Mouse (Mus musculus): Measurements from ENCODE around the gene Itpka.

DNA sequence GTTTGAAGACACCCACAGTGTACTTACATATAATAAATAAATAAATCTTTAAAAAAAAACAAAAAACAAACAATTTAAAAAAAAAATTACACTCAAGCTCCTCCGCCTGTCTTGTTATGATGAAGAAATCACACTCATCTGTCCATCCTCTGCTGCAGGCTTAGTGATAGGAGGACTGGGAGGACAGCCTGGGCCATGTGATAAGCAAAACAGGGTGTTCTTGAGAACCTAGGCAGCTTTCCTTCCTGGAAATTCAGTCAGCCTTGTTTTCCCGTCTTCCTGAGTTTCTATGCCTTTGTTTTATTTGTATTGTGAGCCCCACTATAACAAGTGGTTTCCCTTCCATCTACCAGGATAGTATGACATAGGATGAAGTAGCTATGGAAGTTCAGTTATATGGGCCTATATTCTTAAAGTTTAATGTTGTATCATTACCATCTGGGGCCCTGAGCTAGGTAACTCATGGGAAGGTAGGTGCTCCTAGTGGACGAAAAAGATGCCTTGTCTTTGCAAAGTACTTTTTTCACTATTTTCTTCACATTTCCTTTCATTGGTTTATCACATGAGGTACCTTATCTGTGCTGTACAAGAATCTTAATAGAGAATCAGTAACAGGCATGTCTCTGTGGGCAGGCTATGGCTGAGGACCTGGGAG, 14.2 kb upstream of the Itpka start:
- TF ChIP-seq CTCF (IDR thresholded peaks at IDR 0.05; ENCODE audit: low read depth) (no peak), EP300 (IDR thresholded peaks at IDR 0.05; ENCODE audit: low read depth) (peak; percentile 85)
